Mouse (Mus musculus) intestine, embryonic 15.5 days (tissue): ENCODE results near the gene Grk5. TPM values are rescaled to one million over a fixed set of nuclear protein-coding genes. Genes with fewer than 3 reads are reported as not detected.

ENCODE experiments used
- ATAC-seq: fragments of 200-750 bp; cut with Nextera tagmentation; 2 replicates; pipeline ENCODE4 v1.8.0; 2017; ENCODE audit warnings: moderate TSS enrichment, moderate library complexity
- H3K27ac ChIP-seq: fragments of 300-500 bp; sonication (generic); 2 replicates; pipeline ENCODE4 v1.5.1; 2015; ENCODE audit warnings: mild to moderate bottlenecking, inconsistent platforms
- H3K27me3 ChIP-seq: fragments of 300-500 bp; sonication (generic); replicated peaks from 2 replicates; pipeline ENCODE4 v1.6.1; 2015; ENCODE audit warnings: inconsistent platforms
- H3K36me3 ChIP-seq: fragments of 300-500 bp; sonication (generic); 2 replicates; pipeline ENCODE4 v1.6.1; 2015; ENCODE audit warnings: inconsistent platforms
- H3K4me1 ChIP-seq: fragments of 300-500 bp; sonication (generic); replicated peaks from 2 replicates; pipeline ENCODE4 v1.6.1; 2015; ENCODE audit warnings: inconsistent platforms
- H3K4me2 ChIP-seq: fragments of 300-500 bp; sonication (generic); replicated peaks from 2 replicates; pipeline ENCODE4 v1.6.1; 2015; ENCODE audit warnings: mild to moderate bottlenecking, inconsistent platforms
- H3K4me3 ChIP-seq: fragments of 300-500 bp; sonication (generic); replicated peaks from 2 replicates; pipeline ENCODE4 v1.5.1; 2015; ENCODE audit warnings: inconsistent platforms
- H3K9ac ChIP-seq: fragments of 300-500 bp; sonication (generic); 2 replicates; pipeline ENCODE4 v1.6.1; 2015; ENCODE audit warnings: inconsistent platforms
- H3K9me3 ChIP-seq: fragments of 300-500 bp; sonication (generic); 2 replicates; pipeline ENCODE4 v1.6.1; 2016; ENCODE audit warnings: inconsistent platforms
- WGBS: fragments of 180-500 bp; shearing (Covaris S2); methylation state at CpG from one replicate; pipeline ENCODE4 v1.1.7; 2015; 5-methylcytosine and 5-hydroxymethylcytosine counted together
- polyA plus RNA-seq: library from polyadenylated mRNA; unstranded; fragments of >200 nt; fragmentation: Nextera tagmentation; extraction: Ambion mirVana; gene quantifications from 2 replicates; pipeline ENCODE4 v1.2.1, GENCODE M21; 2015

Grk5 gene
- polyA plus RNA-seq, 1 experiment from 2014 or later = 2.0 TPM

DNA sequence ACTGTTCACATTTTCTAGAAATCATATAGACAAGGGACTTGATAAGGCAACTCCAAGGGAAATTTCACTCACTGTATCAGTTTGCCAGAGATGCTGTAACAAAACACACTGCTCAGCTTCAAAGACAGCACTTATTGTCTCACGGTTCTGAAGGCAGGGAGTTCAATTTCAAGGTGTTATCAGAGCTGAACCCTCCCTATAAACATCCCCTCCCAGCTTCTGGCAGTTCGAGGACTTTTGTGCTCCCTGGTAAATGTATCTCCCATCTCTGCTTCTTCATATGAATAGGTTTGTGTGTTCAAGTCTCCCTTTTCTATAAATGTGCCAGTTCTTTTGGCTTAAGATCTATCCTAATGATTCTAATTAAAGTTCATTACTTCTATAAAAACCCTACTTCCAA, 105.3 kb downstream of the Grk5 start:
- WGBS = 60% methylated on average over 2 of the region's 2 CpGs
- H3K36me3 ChIP-seq = no peaks in the 10 kb centered on the region

DNA sequence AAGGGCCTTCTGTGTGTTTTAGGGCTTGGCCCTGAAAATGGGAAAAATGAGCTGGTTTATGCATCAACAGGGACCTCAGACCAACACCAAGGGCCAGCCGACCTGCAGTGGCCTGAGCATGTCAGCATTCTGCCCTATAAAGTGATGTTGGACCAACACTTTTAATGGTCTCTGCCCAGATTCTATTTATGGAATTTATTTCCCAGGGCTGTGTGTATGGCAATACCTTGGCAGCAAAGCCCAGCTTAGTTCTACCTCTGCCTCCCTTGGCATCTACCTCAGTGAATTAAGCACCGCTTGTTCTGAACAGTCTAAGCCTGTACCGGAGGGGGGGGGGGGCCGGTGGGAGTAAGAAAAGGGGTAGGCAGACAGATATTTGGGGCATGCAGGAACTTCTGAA, 108.2 kb downstream of the Grk5 start:
- H3K27me3 ChIP-seq = no peaks in the 10 kb centered on the region
- H3K36me3 ChIP-seq = no peaks in the 10 kb centered on the region
- H3K4me1 ChIP-seq = no peaks in the 10 kb centered on the region
- WGBS = 88% methylated on average over 4 of the region's 4 CpGs
- H3K4me3 ChIP-seq = no peak overlapping the region
- H3K9ac ChIP-seq = no peak overlapping the region
- no peak overlapping the region for H3K4me2 ChIP-seq
- no peak for ATAC-seq
- H3K27ac ChIP-seq = no peak overlapping the region
- no peaks in the 10 kb centered on the region for H3K9me3 ChIP-seq

More for the DNA sequence above, 105.3 kb downstream of the Grk5 start:
- H3K9me3 ChIP-seq = no peaks in the 10 kb centered on the region
- H3K9ac ChIP-seq = no peak overlapping the region
- no peak overlapping the region for H3K27ac ChIP-seq
- no peak overlapping the region for H3K4me2 ChIP-seq
- no peak overlapping the region for H3K4me3 ChIP-seq
- H3K4me1 ChIP-seq = no peaks in the 10 kb centered on the region
- no peak for ATAC-seq
- H3K27me3 ChIP-seq = no peaks in the 10 kb centered on the region

DNA sequence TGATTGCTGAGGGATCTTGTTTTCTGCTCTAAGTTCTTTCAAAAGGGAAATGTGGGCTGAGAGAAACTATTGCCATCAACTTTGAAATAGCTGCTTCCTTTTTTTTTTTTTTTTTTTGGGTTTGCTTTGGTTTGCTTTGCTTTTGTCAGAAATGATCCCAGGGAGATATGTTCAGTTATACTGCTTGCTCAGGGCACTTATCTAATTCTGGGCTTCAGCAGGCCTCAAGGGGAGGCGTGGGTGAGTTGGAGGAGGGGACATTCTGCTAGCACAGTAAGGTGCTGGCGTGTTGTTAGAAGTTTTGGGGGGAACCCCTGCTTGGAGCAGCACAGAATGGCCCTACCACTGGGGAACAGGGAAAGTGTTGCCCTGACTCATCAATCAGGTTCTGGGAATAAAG, 110.1 kb downstream of the Grk5 start:
- H3K4me1 ChIP-seq = no peaks in the 10 kb centered on the region
- no peaks in the 10 kb centered on the region for H3K27me3 ChIP-seq
- no peak overlapping the region for H3K4me2 ChIP-seq
- H3K9ac ChIP-seq = no peak overlapping the region
- H3K4me3 ChIP-seq = no peak overlapping the region
- H3K27ac ChIP-seq = no peak overlapping the region
- no peaks in the 10 kb centered on the region for H3K36me3 ChIP-seq
- ATAC-seq = no peak
- WGBS = 59% methylated on average over 2 of the region's 2 CpGs
- H3K9me3 ChIP-seq = no peaks in the 10 kb centered on the region

DNA sequence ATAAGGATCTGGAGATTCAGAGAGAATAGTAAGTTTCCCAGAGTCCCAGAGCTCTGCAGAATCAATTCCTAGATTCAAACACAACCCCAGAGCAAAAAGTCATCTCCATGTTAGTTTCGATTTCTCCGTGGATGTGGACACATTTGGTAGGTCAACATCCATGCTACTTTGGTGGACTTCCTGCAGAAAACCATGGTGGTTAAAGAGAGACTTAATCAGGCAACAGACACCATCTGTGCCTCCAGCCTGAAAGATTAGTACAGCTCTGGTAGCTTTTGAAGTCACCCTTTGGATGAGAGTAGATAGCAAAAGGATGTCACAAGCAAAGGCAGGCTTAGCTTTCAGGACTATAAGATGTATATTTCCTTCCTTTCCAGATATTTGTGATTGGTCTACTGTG, 111.4 kb downstream of the Grk5 start:
- Histone ChIP-seq H3K4me2 (no peak overlapping the region), H3K9me3 (no peaks in the 10 kb centered on the region), H3K9ac (no peak overlapping the region), H3K4me1 (no peaks in the 10 kb centered on the region), H3K27ac (no peak overlapping the region), H3K4me3 (no peak overlapping the region), H3K27me3 (no peaks in the 10 kb centered on the region), H3K36me3 (no peaks in the 10 kb centered on the region)
- no peak for ATAC-seq
- WGBS = 93% methylated on average over 2 of the region's 2 CpGs

DNA sequence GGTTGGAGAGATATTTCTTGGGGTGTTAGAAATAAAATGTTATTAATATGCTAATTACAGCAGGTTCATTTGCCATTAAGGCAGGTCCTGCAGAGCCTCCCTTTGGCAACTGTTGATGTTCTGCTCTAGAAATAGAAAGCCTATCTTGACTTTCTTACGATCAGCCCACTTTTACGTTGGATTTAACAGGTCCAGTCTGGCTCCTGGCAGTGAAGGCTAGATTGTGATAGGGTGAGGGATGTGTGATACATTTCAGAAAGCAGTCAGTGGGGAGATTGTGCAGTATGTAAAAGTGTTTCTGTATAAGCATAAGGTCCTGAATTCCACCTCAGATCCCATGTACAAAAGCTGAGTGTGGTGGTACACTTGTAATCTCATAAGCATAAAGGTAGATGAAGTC, 119.7 kb downstream of the Grk5 start:
- Histone ChIP-seq H3K9me3 (no peaks in the 10 kb centered on the region), H3K27me3 (no peaks in the 10 kb centered on the region), H3K4me2 (no peak overlapping the region), H3K36me3 (no peaks in the 10 kb centered on the region), H3K4me1 (no peaks in the 10 kb centered on the region), H3K27ac (no peak overlapping the region), H3K9ac (no peak overlapping the region), H3K4me3 (no peak overlapping the region)
- 93% methylated on average over 2 of the region's 2 CpGs for WGBS
- ATAC-seq = no peak

DNA sequence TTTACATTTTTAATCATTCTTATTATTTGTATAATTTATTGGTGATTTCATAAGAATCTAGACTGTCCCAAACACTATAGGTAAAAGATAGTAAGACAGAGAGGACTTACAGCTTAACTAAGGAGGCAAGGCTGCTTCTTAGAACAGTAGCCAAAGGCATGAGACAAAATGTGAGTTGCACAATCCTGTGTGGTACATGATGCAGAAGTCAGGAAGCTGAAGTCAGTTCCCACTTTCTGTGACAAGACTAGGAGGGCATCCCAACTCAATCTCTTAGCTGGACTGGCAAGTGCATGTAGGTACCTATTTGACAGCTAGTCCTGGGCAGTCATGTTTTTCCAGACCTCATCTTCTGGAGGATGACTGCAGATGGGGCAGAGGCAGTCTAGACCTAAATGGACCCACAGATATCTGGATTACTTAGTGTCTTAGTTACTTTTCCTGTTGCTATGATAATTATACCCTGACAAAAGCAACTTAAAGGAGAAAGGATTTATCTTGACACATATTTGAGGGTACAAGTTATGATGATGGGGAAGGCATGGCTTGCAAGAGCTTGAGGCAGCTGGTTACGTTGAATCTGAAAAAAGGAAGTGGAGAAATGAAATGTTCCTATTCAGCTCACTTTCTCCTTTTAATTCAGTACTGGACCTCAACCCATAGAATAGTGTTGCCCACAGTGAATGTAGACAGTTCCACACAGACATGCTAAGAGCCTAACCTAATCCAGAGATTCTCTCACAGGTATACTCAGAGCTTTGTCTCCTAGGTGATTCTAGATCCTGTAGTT, 128.1 kb downstream of the Grk5 start:
- ATAC-seq = no peak
- Histone ChIP-seq H3K27me3 (no peaks in the 10 kb centered on the region), H3K4me3 (no peak overlapping the region), H3K4me2 (no peak overlapping the region), H3K36me3 (no peaks in the 10 kb centered on the region), H3K9me3 (no peaks in the 10 kb centered on the region), H3K9ac (no peak overlapping the region), H3K27ac (no peak overlapping the region), H3K4me1 (0 out of 2 replicates have a peak, but pooled peaks cover 2% of the 10 kb centered on the region)
- 88% methylated on average over 1 of the region's 1 CpGs for WGBS

DNA sequence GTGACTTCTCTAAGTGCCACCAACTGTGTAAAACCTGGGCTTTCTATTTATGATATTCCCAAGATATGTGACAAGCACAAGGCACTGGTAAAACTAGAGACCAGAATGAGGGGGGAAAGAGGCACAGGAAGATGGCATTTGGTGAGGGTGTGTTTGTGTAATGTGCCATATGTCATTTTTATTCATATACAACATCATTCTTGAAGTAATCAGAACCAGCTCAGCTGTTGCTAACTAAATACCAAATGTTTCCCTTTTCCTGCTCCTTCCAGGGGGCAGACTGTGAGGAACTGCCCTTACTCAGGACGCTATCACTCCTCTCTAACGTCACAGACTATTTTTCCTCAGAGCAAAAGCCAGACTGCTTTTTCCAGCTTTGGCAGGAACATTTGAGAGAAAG, 132.0 kb downstream of the Grk5 start:
- H3K36me3 ChIP-seq = no peaks in the 10 kb centered on the region
- 39% methylated on average over 2 of the region's 2 CpGs for WGBS
- no peak overlapping the region for H3K4me3 ChIP-seq
- H3K4me1 ChIP-seq = 0 out of 2 replicates have a peak, but pooled peaks cover 2% of the 10 kb centered on the region
- H3K9me3 ChIP-seq = no peaks in the 10 kb centered on the region
- H3K27ac ChIP-seq = no peak overlapping the region
- H3K27me3 ChIP-seq = no peaks in the 10 kb centered on the region
- H3K4me2 ChIP-seq = no peak overlapping the region
- ATAC-seq = no peak
- H3K9ac ChIP-seq = no peak overlapping the region

DNA sequence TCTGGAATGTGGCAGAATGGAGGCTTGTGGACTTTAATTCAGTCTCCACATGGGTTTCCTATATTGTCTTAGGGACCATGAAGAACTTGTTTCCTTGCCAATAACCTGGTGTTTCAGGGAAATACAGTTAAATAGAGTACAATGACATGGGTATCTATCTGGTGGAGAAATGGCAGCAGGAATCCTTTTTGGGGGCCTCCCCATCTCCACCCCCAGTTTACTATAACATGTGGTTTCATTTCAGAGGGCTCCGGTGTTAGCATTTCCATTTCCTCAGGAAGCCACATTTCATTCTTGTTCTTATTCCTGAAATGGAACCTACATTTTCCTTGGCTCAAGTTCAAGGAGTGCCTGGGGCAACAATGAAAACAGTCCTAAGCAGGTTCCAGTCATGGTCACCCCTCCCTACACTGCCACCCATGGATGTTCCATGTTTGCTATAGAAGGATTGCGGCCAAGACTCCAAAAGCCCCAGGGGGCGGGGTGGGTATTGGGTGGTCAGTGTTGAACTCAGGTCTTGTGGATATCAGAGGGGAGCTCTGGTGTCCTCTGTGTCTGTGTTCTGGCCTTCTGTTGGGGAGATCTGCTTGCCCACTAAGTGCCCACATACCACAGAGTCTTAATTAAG, 132.5 kb downstream of the Grk5 start:
- Histone ChIP-seq H3K4me3 (no peak overlapping the region), H3K27me3 (no peaks in the 10 kb centered on the region), H3K4me2 (no peak overlapping the region), H3K36me3 (no peaks in the 10 kb centered on the region), H3K9ac (no peak overlapping the region), H3K4me1 (0 out of 2 replicates have a peak, but pooled peaks cover 2% of the 10 kb centered on the region), H3K27ac (no peak overlapping the region), H3K9me3 (no peaks in the 10 kb centered on the region)
- WGBS = 81% methylated on average over 3 of the region's 3 CpGs
- ATAC-seq = no peak

DNA sequence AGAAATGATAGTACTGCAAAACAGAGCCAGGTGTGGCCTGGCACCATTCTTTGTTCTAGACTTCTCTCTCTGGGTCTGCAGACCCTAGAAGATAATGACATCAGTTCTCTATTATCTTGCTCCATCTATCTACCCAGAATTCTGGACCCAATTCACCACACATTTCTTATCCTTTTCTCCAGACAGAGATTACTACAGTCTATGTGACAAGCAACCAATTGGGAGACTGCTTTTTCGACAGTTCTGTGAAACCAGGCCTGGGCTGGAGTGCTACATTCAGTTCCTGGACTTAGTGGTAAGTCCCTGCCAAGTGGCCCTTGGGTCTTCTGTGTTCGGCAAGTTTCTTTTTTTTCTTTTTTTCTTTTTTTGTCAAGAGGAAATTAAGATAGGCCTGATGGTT, 142.0 kb downstream of the Grk5 start:
- no peak for ATAC-seq
- Histone ChIP-seq H3K4me3 (no peak overlapping the region), H3K4me1 (no peaks in the 10 kb centered on the region), H3K27ac (no peak overlapping the region), H3K9me3 (no peaks in the 10 kb centered on the region), H3K4me2 (no peak overlapping the region), H3K9ac (no peak overlapping the region), H3K36me3 (no peaks in the 10 kb centered on the region), H3K27me3 (no peaks in the 10 kb centered on the region)
- 80% methylated on average over 2 of the region's 2 CpGs for WGBS

DNA sequence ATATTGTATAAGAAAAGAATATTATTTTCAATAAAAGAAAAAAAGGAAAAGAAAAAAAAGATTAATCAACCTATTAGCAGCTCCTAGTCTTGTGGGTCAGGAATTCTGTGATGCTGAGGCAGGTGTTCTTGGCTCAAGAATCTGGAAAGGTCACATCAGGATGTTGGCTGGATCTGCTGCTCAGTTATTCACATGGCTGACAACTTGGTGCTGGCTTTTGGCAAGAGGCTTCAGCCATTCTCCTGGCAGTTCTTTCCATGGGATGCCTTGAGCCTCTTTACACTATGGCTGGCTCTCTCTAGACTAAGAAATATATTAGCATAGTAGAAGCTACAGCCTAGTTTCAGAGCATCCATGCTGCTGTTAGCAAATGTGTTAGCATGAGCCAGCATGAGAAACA, 149.6 kb downstream of the Grk5 start:
- Histone ChIP-seq H3K4me1 (no peaks in the 10 kb centered on the region), H3K9me3 (no peaks in the 10 kb centered on the region), H3K27me3 (no peaks in the 10 kb centered on the region), H3K36me3 (no peaks in the 10 kb centered on the region), H3K4me2 (no peak overlapping the region), H3K4me3 (no peak overlapping the region), H3K27ac (no peak overlapping the region), H3K9ac (no peak overlapping the region)
- ATAC-seq = no peak

DNA sequence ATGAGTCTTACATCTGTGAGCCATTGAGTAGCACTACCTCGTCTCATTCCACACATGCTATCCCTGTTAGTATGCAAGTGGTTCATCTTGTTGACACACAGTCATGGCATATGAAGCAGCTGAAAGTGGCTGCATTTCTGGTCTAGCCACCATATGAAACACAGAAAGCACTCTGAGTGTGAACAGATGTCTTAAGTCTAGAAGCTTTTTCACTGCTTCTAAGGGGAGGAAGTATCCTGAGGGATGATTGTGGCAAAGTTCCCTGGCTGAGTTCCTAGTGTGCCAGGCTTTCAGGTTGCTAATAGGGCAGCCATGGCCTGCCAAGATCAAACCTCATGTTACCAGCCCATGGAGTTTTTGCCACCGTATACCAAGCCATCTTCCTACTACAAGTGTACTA, 159.1 kb downstream of the Grk5 start:
- WGBS = 82% methylated on average over 2 of the region's 2 CpGs
- Histone ChIP-seq H3K27me3 (no peaks in the 10 kb centered on the region), H3K9ac (no peak overlapping the region), H3K9me3 (no peaks in the 10 kb centered on the region), H3K4me1 (no peaks in the 10 kb centered on the region), H3K27ac (no peak overlapping the region), H3K36me3 (no peaks in the 10 kb centered on the region), H3K4me3 (no peak overlapping the region), H3K4me2 (no peak overlapping the region)
- ATAC-seq = no peak

DNA sequence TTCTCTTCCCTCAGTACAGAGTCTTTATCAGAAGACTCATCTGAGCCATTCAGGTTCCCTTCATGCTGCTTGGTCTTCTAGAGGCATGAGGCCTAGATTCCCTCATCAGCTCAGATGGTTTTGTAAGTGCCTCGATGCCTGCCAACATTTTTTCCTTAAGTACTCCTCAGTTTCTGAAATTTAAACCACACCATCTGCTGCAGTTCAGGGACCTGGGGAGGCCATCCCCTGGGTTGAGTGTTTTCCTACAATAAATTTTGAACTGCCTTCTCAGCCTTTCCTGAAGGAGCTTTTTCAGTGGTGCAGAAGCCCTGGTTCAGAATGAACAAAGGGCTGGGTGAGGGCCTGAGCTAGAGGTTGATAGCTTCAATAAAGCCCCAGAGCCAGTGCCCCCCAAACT, 159.9 kb downstream of the Grk5 start:
- H3K36me3 ChIP-seq = no peaks in the 10 kb centered on the region
- no peak overlapping the region for H3K4me3 ChIP-seq
- H3K4me2 ChIP-seq = no peak overlapping the region
- H3K9me3 ChIP-seq = no peaks in the 10 kb centered on the region
- H3K9ac ChIP-seq = no peak overlapping the region
- no peaks in the 10 kb centered on the region for H3K4me1 ChIP-seq
- WGBS = 68% methylated on average over 1 of the region's 1 CpGs
- H3K27me3 ChIP-seq = no peaks in the 10 kb centered on the region
- no peak overlapping the region for H3K27ac ChIP-seq
- ATAC-seq = no peak

DNA sequence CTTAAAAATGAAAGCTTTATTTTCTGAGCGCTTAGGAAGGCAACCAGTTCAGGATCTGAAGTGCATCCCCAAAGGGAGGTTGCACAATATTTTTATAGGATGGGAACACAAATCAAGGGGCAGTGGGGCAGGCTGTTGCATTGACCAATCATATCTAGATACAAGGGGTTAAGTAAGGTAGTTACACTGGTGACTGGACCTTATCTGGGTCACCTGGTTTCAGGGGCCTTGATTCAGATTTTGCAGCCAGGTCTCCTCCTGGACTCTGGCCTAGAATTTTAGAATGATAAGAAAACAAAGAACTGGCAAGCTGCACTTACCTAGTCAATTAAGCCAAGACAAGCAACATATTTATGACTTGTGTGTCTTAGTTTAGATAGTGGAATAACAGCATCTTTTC, 161.6 kb downstream of the Grk5 start:
- Histone ChIP-seq H3K9ac (no peak overlapping the region), H3K4me1 (no peaks in the 10 kb centered on the region), H3K4me3 (no peak overlapping the region), H3K27ac (no peak overlapping the region), H3K4me2 (no peak overlapping the region), H3K9me3 (no peaks in the 10 kb centered on the region), H3K27me3 (no peaks in the 10 kb centered on the region), H3K36me3 (no peaks in the 10 kb centered on the region)
- ATAC-seq = no peak
- 95% methylated on average over 1 of the region's 1 CpGs for WGBS
